Mouse (Mus musculus): Measurements from ENCODE around the gene Mark4. TPM values are rescaled to one million over a fixed set of nuclear protein-coding genes. Genes with fewer than 3 reads are reported as not detected.

Mark4 gene
- 8.6 and 9.7 TPM in 2 replicates for polyA plus RNA-seq (2014; fragmentation: Nextera tagmentation; extraction: Ambion mirVana)

GRCm38 (mm10) chr7:19458591-19459111 is at the start of gene Mark4:
Gene Mark4, minus strand, starts transcription at chr7:19458821.
- Histone ChIP-seq H3K4me1 (ENCODE audit: control insufficient read depth, insufficient read depth, low read length) (peaks cover 11% of the 10 kb centered on the region), H3K4me3 (ENCODE audit: low read depth, low read length) (peak within 1 kb of the TSS; percentile 92), H3K36me3 (ENCODE audit: control insufficient read depth, insufficient read depth, low read length) (no peaks in the 10 kb centered on the region; the same call in none of the 2 replicates), H3K27me3 (ENCODE audit: control insufficient read depth, insufficient read depth, low read length) (no peaks in the 10 kb centered on the region), H3K9me3 (ENCODE audit: control insufficient read depth, low read depth, low read length) (no peaks in the 10 kb centered on the region), H3K4me2 (replicated peaks; ENCODE audit: low read depth, low read length) (peak within 1 kb of the TSS; percentile 97), H3K27ac (ENCODE audit: low read length) (peak within 1 kb of the TSS; percentile 52; the same call in 1 of the 2 replicates), H3K9ac (replicated peaks; ENCODE audit: low read depth, low read length) (peak within 1 kb of the TSS; percentile 91)
- peak; percentile 86 for ATAC-seq (ENCODE audit: insufficient number of reproducible peaks, insufficient read depth, low FRiP score, low read depth)
- WGBS, result under 1% methylated on average over 28 of the region's 42 CpGs

GRCm38 (mm10) chr7:19507612-19507981 is 49.0 kb upstream of the Mark4 start:
- 6% methylated on average over 18 of the region's 18 CpGs for WGBS
- Histone ChIP-seq H3K27me3 (ENCODE audit: control insufficient read depth, insufficient read depth, low read length) (no peaks in the 10 kb centered on the region), H3K4me3 (ENCODE audit: low read depth, low read length) (peak overlapping the region; percentile 76), H3K36me3 (ENCODE audit: control insufficient read depth, insufficient read depth, low read length) (0 out of 2 replicates have a peak, but pooled peaks cover 2% of the 10 kb centered on the region), H3K9ac (replicated peaks; ENCODE audit: low read depth, low read length) (peak overlapping the region; percentile 73), H3K4me1 (ENCODE audit: control insufficient read depth, insufficient read depth, low read length) (peaks cover 7% of the 10 kb centered on the region; the same call in 1 of the 2 replicates), H3K27ac (ENCODE audit: low read length) (peak overlapping the region; percentile 30; the same call in 1 of the 2 replicates), H3K9me3 (ENCODE audit: control insufficient read depth, low read depth, low read length) (no peaks in the 10 kb centered on the region), H3K4me2 (replicated peaks; ENCODE audit: low read depth, low read length) (peak overlapping the region; percentile 97)
- no peak for ATAC-seq (ENCODE audit: insufficient number of reproducible peaks, insufficient read depth, low FRiP score, low read depth)

GRCm38 (mm10) chr7:19506969-19507611 is 48.5 kb upstream of the Mark4 start:
- H3K4me3 ChIP-seq (ENCODE audit: low read depth, low read length), result peak overlapping the region; percentile 76
- no peak overlapping the region for H3K27ac ChIP-seq (ENCODE audit: low read length)
- ATAC-seq (ENCODE audit: insufficient number of reproducible peaks, insufficient read depth, low FRiP score, low read depth), result no peak
- H3K9ac ChIP-seq (replicated peaks; ENCODE audit: low read depth, low read length), result peak overlapping the region; percentile 73
- under 1% methylated on average over 71 of the region's 71 CpGs for WGBS
- H3K4me1 ChIP-seq (ENCODE audit: control insufficient read depth, insufficient read depth, low read length), result peaks cover 7% of the 10 kb centered on the region; the same call in 1 of the 2 replicates
- H3K4me2 ChIP-seq (replicated peaks; ENCODE audit: low read depth, low read length), result peak overlapping the region; percentile 97
- H3K27me3 ChIP-seq (ENCODE audit: control insufficient read depth, insufficient read depth, low read length), result no peaks in the 10 kb centered on the region
- 0 out of 2 replicates have a peak, but pooled peaks cover 2% of the 10 kb centered on the region for H3K36me3 ChIP-seq (ENCODE audit: control insufficient read depth, insufficient read depth, low read length)
- no peaks in the 10 kb centered on the region for H3K9me3 ChIP-seq (ENCODE audit: control insufficient read depth, low read depth, low read length)

- no peaks in the 10 kb centered on the region for H3K9me3 ChIP-seq (ENCODE audit: control insufficient read depth, low read depth, low read length)
- H3K36me3 ChIP-seq (ENCODE audit: control insufficient read depth, insufficient read depth, low read length), result 0 out of 2 replicates have a peak, but pooled peaks cover 2% of the 10 kb centered on the region
- peak overlapping the region; percentile 76; the same call in 1 of the 2 replicates for H3K4me3 ChIP-seq (ENCODE audit: low read depth, low read length)
- 41% methylated on average over 6 of the region's 6 CpGs for WGBS
- ATAC-seq (ENCODE audit: insufficient number of reproducible peaks, insufficient read depth, low FRiP score, low read depth), result no peak
- H3K9ac ChIP-seq (replicated peaks; ENCODE audit: low read depth, low read length), result no peak overlapping the region
- H3K27me3 ChIP-seq (ENCODE audit: control insufficient read depth, insufficient read depth, low read length), result no peaks in the 10 kb centered on the region
- H3K4me1 ChIP-seq (ENCODE audit: control insufficient read depth, insufficient read depth, low read length), result peaks cover 7% of the 10 kb centered on the region; the same call in 1 of the 2 replicates
- H3K27ac ChIP-seq (ENCODE audit: low read length), result no peak overlapping the region
- no peak overlapping the region for H3K4me2 ChIP-seq (replicated peaks; ENCODE audit: low read depth, low read length)
Measured at GRCm38 (mm10) chr7:19506326-19506725, 47.7 kb upstream of the Mark4 start.

- WGBS, result 28% methylated on average over 5 of the region's 5 CpGs
- H3K4me1 ChIP-seq (ENCODE audit: control insufficient read depth, insufficient read depth, low read length), result 0 out of 2 replicates have a peak, but pooled peaks cover 7% of the 10 kb centered on the region
- no peaks in the 10 kb centered on the region for H3K9me3 ChIP-seq (ENCODE audit: control insufficient read depth, low read depth, low read length)
- no peak overlapping the region for H3K4me3 ChIP-seq (ENCODE audit: low read depth, low read length)
- H3K9ac ChIP-seq (replicated peaks; ENCODE audit: low read depth, low read length), result no peak overlapping the region
- no peak overlapping the region for H3K4me2 ChIP-seq (replicated peaks; ENCODE audit: low read depth, low read length)
- H3K27ac ChIP-seq (ENCODE audit: low read length), result no peak overlapping the region
- no peaks in the 10 kb centered on the region for H3K27me3 ChIP-seq (ENCODE audit: control insufficient read depth, insufficient read depth, low read length)
- ATAC-seq (ENCODE audit: insufficient number of reproducible peaks, insufficient read depth, low FRiP score, low read depth), result no peak
- H3K36me3 ChIP-seq (ENCODE audit: control insufficient read depth, insufficient read depth, low read length), result no peaks in the 10 kb centered on the region
Measured at GRCm38 (mm10) chr7:19503481-19504068, 45.0 kb upstream of the Mark4 start.

GRCm38 (mm10) chr7:19501658-19502057 is 43.0 kb upstream of the Mark4 start:
- Histone ChIP-seq H3K27ac (ENCODE audit: low read length) (no peak overlapping the region), H3K9ac (replicated peaks; ENCODE audit: low read depth, low read length) (no peak overlapping the region), H3K4me2 (replicated peaks; ENCODE audit: low read depth, low read length) (no peak overlapping the region), H3K4me3 (ENCODE audit: low read depth, low read length) (no peak overlapping the region), H3K36me3 (ENCODE audit: control insufficient read depth, insufficient read depth, low read length) (no peaks in the 10 kb centered on the region), H3K27me3 (ENCODE audit: control insufficient read depth, insufficient read depth, low read length) (no peaks in the 10 kb centered on the region), H3K9me3 (ENCODE audit: control insufficient read depth, low read depth, low read length) (no peaks in the 10 kb centered on the region), H3K4me1 (ENCODE audit: control insufficient read depth, insufficient read depth, low read length) (no peaks in the 10 kb centered on the region)
- WGBS, result 61% methylated on average over 4 of the region's 4 CpGs
- ATAC-seq (ENCODE audit: insufficient number of reproducible peaks, insufficient read depth, low FRiP score, low read depth), result no peak

- Histone ChIP-seq H3K27me3 (ENCODE audit: control insufficient read depth, insufficient read depth, low read length) (no peaks in the 10 kb centered on the region), H3K9ac (replicated peaks; ENCODE audit: low read depth, low read length) (no peak overlapping the region), H3K4me3 (ENCODE audit: low read depth, low read length) (no peak overlapping the region), H3K4me2 (replicated peaks; ENCODE audit: low read depth, low read length) (no peak overlapping the region), H3K9me3 (ENCODE audit: control insufficient read depth, low read depth, low read length) (no peaks in the 10 kb centered on the region), H3K27ac (ENCODE audit: low read length) (no peak overlapping the region), H3K4me1 (ENCODE audit: control insufficient read depth, insufficient read depth, low read length) (no peaks in the 10 kb centered on the region), H3K36me3 (ENCODE audit: control insufficient read depth, insufficient read depth, low read length) (no peaks in the 10 kb centered on the region)
- WGBS, result 74% methylated on average over 12 of the region's 12 CpGs
- ATAC-seq (ENCODE audit: insufficient number of reproducible peaks, insufficient read depth, low FRiP score, low read depth), result no peak
Measured at GRCm38 (mm10) chr7:19500420-19501363, 42.1 kb upstream of the Mark4 start.

- H3K27me3 ChIP-seq (ENCODE audit: control insufficient read depth, insufficient read depth, low read length), result no peaks in the 10 kb centered on the region
- H3K9me3 ChIP-seq (ENCODE audit: control insufficient read depth, low read depth, low read length), result no peaks in the 10 kb centered on the region
- ATAC-seq (ENCODE audit: insufficient number of reproducible peaks, insufficient read depth, low FRiP score, low read depth), result no peak
- no peaks in the 10 kb centered on the region for H3K36me3 ChIP-seq (ENCODE audit: control insufficient read depth, insufficient read depth, low read length)
- no peak overlapping the region for H3K27ac ChIP-seq (ENCODE audit: low read length)
- 41% methylated on average over 4 of the region's 4 CpGs for WGBS
- no peak overlapping the region for H3K9ac ChIP-seq (replicated peaks; ENCODE audit: low read depth, low read length)
- H3K4me3 ChIP-seq (ENCODE audit: low read depth, low read length), result no peak overlapping the region
- no peak overlapping the region for H3K4me2 ChIP-seq (replicated peaks; ENCODE audit: low read depth, low read length)
- no peaks in the 10 kb centered on the region for H3K4me1 ChIP-seq (ENCODE audit: control insufficient read depth, insufficient read depth, low read length)
Measured at GRCm38 (mm10) chr7:19498326-19498725, 39.7 kb upstream of the Mark4 start.
